Mouse (Mus musculus) lung, postnatal 0 days (tissue): ENCODE measurements around the gene Aldh3b2. TPM values are rescaled to one million over a fixed set of nuclear protein-coding genes. Genes with fewer than 3 reads are reported as not detected.
A peak's percentile ranks its signal among the peaks of the same experiment; 100 is the strongest.
"Not testable (repeated sequence)": the region's sequence is repeated elsewhere in the genome, so short reads cannot be mapped to it uniquely, and the experiment has no call there.

ENCODE experiments used
- ATAC-seq: fragments of 200-750 bp; cut with Nextera tagmentation; 2 replicates; pipeline ENCODE4 v1.8.0; 2017; ENCODE audit warnings: moderate library complexity
- DNase-seq: peaks from one replicate; pipeline ENCODE4 v3.0.0-alpha.2; 2016; ENCODE audit warnings: low spot score
- H3K27ac ChIP-seq: fragments of 300-500 bp; sonication (generic); 2 replicates; pipeline ENCODE4 v1.5.1; 2014; ENCODE audit warnings: antibody characterized with exemption, mild to moderate bottlenecking, low read length, mixed read lengths
- H3K27me3 ChIP-seq: fragments of 300-500 bp; sonication (generic); replicated peaks from 2 replicates; pipeline ENCODE4 v1.6.1; 2014; ENCODE audit warnings: low read length, mixed read lengths; ENCODE audit not compliant: insufficient read depth
- H3K36me3 ChIP-seq: fragments of 300-500 bp; sonication (generic); 2 replicates; pipeline ENCODE4 v1.6.1; 2014; ENCODE audit warnings: low read length, mixed read lengths; ENCODE audit not compliant: insufficient read depth
- H3K4me1 ChIP-seq: fragments of 300-500 bp; sonication (generic); 2 replicates; pipeline ENCODE4 v1.6.1; 2014; ENCODE audit warnings: antibody characterized with exemption, low read depth, low read length, mixed read lengths; ENCODE audit not compliant: insufficient read depth
- H3K4me2 ChIP-seq: fragments of 300-500 bp; sonication (generic); replicated peaks from 2 replicates; pipeline ENCODE4 v1.6.1; 2014; ENCODE audit warnings: low read depth, mild to moderate bottlenecking, low read length, moderate library complexity, mixed read lengths
- H3K4me3 ChIP-seq: fragments of 300-500 bp; sonication (generic); 2 replicates; pipeline ENCODE4 v1.5.1; 2014; ENCODE audit warnings: low read depth, low read length
- H3K9ac ChIP-seq: fragments of 300-500 bp; sonication (generic); replicated peaks from 2 replicates; pipeline ENCODE4 v1.6.1; 2014; ENCODE audit warnings: low read depth, mild to moderate bottlenecking
- H3K9me3 ChIP-seq: fragments of 300-500 bp; sonication (generic); 2 replicates; pipeline ENCODE4 v1.6.1; 2016; ENCODE audit warnings: low read length, mixed read lengths
- CTCF ChIP-seq: IDR thresholded peaks from 2 replicates; pipeline ENCODE4 v1.5.1; 2016; ENCODE audit warnings: antibody characterized with exemption, mild to moderate bottlenecking
- EP300 ChIP-seq: IDR thresholded peaks from 2 replicates; pipeline ENCODE4 v1.6.1; 2016; ENCODE audit warnings: antibody characterized with exemption, mild to moderate bottlenecking, control low read depth
- WGBS: fragments of 180-500 bp; shearing (Covaris S2); extraction: QIAGEN DNeasy Blood & Tissue Kit; methylation state at CpG from one replicate; pipeline ENCODE4 v1.1.7; 2014; 5-methylcytosine and 5-hydroxymethylcytosine counted together
- polyA plus RNA-seq: library from polyadenylated mRNA; unstranded; fragments of >200 nt; fragmentation: Nextera tagmentation; extraction: Ambion mirVana; gene quantifications from 2 replicates; pipeline ENCODE4 v1.2.1, GENCODE M21; 2015

The Aldh3b2 gene
- polyA plus RNA-seq, 1 experiment from 2014 or later = 0.47 TPM

DNA sequence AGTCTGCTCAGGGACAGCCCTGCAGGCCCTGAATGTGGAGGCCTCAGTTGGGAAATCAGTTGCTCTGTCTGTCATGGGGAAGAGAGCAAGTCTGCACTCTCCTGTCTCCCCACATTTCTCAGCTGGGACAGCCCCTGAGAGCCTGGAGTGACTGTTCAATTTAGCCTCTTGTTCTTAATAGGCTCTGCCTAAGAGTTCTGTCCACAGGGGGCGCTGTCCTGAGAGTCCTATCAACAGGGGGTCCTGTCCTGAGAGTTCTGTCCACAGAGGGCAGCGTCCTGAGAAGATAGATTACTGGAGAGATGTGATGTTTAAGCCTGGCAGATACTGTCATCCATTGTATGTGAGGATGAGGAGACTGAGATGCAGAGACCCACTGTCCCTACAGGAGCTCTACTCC is 9.7 kb upstream of the Aldh3b2 start:
- H3K36me3 ChIP-seq = no peaks in the 10 kb centered on the region
- H3K9ac ChIP-seq = no peak overlapping the region
- H3K4me3 ChIP-seq = no peak overlapping the region
- H3K4me1 ChIP-seq = no peaks in the 10 kb centered on the region
- no peak overlapping the region for H3K4me2 ChIP-seq
- no peaks in the 10 kb centered on the region for H3K27me3 ChIP-seq
- no peak for ATAC-seq
- peak; percentile 53 for TF ChIP-seq CTCF
- TF ChIP-seq EP300 = no peak
- WGBS = 15% methylated on average over 2 of the region's 2 CpGs
- no peak overlapping the region for H3K27ac ChIP-seq
- peak; percentile 43 for DNase-seq
- H3K9me3 ChIP-seq = no peaks in the 10 kb centered on the region

DNA sequence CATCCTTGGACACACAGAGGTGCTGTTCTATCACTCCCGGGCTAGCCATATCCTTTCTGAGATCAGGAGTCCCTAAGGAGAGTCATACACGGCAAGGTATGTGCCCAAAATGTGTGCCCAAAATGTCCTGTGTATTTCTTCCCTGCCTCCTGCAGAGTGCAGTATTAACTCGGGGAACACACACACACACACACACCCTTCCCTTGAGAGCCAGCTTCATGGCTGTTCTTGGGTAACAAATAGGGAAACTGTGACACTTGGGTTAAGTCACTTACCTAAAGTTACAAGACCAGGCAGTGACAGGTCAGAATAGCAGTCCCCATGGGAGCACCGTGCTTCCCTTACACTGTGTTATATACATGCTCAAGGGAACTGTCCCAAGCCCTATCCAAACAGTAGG is 8.1 kb upstream of the Aldh3b2 start:
- WGBS = 70% methylated on average over 4 of the region's 4 CpGs
- Histone ChIP-seq H3K4me3 (no peak overlapping the region), H3K36me3 (no peaks in the 10 kb centered on the region), H3K4me2 (no peak overlapping the region), H3K9ac (no peak overlapping the region), H3K27ac (no peak overlapping the region), H3K9me3 (no peaks in the 10 kb centered on the region), H3K4me1 (no peaks in the 10 kb centered on the region), H3K27me3 (no peaks in the 10 kb centered on the region)
- DNase-seq (no peak), ATAC-seq (no peak)
- TF ChIP-seq EP300 (no peak), CTCF (peak; percentile 39)

DNA sequence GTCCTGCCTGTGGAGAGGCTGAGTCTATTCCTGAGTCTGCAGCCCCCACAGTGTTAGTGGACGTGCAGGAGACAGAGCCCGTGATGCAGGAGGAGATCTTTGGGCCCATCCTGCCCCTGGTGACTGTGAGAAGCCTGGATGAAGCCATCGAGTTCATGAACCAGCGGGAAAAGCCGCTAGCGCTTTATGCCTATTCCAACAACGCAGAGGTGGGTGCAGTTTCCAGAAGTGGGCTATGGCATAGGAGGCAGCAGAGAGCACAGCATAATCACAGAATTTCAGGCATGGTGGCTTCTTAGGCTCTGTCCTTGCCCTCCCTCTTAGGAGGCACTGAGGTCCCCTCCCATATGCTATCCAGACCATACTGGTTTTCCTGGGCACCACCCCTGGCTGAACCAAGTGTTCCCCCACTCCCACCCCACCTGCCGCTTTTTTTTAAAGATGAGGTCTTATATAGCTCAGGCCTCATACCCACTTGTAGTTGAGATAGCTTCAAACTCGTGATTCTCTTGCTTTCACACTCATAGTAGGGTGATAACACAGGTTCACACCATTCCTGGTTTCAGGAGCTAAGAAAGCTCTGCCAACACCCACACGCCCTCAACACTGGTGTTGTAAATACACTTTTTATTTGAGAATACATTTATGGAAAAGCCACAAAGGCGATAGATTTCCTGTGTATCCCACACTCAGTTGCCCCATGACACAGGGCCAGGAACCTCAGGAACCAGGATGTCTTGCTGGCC is 5.6 kb upstream of the Aldh3b2 start:
- Histone ChIP-seq H3K4me3 (no peak overlapping the region), H3K27me3 (no peaks in the 10 kb centered on the region), H3K27ac (no peak overlapping the region), H3K4me1 (no peaks in the 10 kb centered on the region), H3K9ac (no peak overlapping the region), H3K4me2 (no peak overlapping the region), H3K36me3 (no peaks in the 10 kb centered on the region), H3K9me3 (no peaks in the 10 kb centered on the region)
- TF ChIP-seq CTCF (peak; percentile 50), EP300 (no peak)
- DNase-seq (no peak), ATAC-seq (no peak)
- 62% methylated on average over 11 of the region's 11 CpGs for WGBS

DNA sequence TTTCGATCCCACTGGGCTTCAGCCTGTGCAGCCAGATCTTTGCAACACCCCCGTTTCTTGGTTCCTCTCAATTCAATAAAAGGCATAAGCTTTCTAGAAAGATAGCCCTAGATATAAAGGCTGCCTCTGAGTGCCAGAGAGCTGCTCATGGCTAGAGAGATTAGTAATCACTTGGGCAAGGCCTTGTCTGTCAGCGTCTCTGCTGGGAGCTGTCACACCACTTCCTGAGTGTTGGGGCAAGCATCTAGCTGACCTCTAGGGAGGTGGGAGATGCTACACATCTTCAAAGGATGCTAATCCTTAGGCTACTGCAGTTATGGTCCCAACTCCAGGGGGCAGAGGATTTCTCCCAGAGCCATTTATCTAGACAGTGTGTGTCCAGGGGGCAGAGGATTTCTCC is 4.9 kb upstream of the Aldh3b2 start:
- 46% methylated on average over 3 of the region's 3 CpGs for WGBS
- Histone ChIP-seq H3K9ac (no peak overlapping the region), H3K27me3 (no peaks in the 10 kb centered on the region), H3K4me3 (no peak overlapping the region), H3K4me1 (no peaks in the 10 kb centered on the region), H3K27ac (no peak overlapping the region), H3K4me2 (no peak overlapping the region), H3K9me3 (no peaks in the 10 kb centered on the region), H3K36me3 (no peaks in the 10 kb centered on the region)
- TF ChIP-seq CTCF (no peak), EP300 (no peak)
- ATAC-seq = no peak
- DNase-seq = no peak

DNA sequence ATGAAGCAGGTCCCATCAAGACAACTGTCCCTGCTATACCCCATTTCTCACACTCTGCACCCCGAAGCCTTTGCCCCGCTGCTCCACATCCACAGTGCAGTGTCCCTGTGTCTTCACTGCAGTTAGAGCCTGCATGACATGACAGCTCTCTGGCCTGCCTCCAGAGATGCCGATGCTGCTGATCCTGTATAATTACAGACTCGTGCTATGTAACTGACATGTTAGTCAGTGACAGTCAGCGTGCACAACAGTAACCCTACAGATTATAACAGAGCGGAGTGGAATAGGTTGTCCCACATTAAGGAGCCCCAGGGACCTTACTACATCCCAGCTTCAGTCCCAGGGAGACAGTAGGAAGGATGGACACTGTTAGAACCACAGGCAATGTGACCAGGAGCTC is 2.5 kb downstream of the Aldh3b2 start:
- H3K27me3 ChIP-seq, H3K9me3 ChIP-seq, H3K4me1 ChIP-seq, ATAC-seq, H3K4me2 ChIP-seq, DNase-seq, H3K36me3 ChIP-seq, H3K9ac ChIP-seq, H3K4me3 ChIP-seq, H3K27ac ChIP-seq: not testable (repeated sequence)
- 73% methylated on average over 6 of the region's 6 CpGs for WGBS

DNA sequence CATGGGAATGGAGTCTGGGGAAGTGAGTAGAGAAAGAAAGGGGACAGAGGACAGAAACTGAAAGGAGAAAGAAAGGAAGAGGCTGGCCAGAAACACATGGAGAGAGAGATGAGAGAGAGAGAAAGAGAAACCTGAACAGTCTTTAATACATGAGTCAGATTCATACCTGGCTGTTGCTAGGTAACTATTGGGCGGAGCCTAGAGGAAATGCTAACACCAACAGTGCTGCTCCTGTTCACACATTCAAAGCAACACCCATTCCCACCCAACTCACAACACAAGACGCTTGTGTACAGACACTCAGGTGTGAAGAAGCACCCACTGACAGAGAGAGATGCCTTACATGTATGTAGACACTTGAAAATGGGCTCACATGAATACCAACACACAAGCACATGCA is 3.7 kb downstream of the Aldh3b2 start:
- Histone ChIP-seq H3K27me3 (no peaks in the 10 kb centered on the region), H3K4me1 (no peaks in the 10 kb centered on the region), H3K27ac (no peak overlapping the region), H3K9ac (no peak overlapping the region), H3K9me3 (no peaks in the 10 kb centered on the region), H3K4me3 (no peak overlapping the region), H3K4me2 (no peak overlapping the region), H3K36me3 (no peaks in the 10 kb centered on the region)
- 49% methylated on average over 2 of the region's 2 CpGs for WGBS
- TF ChIP-seq CTCF (no peak), EP300 (no peak)
- DNase-seq (peak; percentile 37), ATAC-seq (no peak)

DNA sequence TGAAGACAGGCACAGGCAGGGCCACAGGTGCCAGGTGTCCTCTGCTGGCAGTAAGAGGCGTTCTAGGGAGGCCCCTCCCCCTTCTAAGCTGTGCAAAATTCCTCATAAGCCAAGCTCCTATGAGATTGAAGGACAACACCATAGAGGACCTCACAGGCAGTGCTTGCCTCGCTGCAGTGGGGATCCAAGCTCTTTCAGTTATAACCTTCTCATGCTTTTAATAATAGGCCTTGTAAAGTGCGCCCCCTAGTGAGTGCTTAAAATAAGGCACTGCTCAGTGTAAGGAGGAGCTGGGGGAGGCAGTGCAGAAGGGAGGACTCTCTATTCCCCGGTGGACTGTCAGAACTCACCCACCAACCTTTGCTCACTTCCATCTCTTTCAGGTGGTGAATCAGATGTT is 8.2 kb downstream of the Aldh3b2 start:
- DNase-seq = peak; percentile 90
- WGBS = 5% methylated on average over 4 of the region's 4 CpGs

More for the DNA sequence above, 8.2 kb downstream of the Aldh3b2 start:
- Histone ChIP-seq H3K36me3 (no peaks in the 10 kb centered on the region), H3K4me1 (no peaks in the 10 kb centered on the region), H3K4me2 (no peak overlapping the region), H3K27me3 (no peaks in the 10 kb centered on the region), H3K9me3 (no peaks in the 10 kb centered on the region), H3K9ac (no peak overlapping the region), H3K27ac (no peak overlapping the region), H3K4me3 (no peak overlapping the region)
- TF ChIP-seq CTCF (peak; percentile 92), EP300 (no peak)
- ATAC-seq = peak; percentile 72
